Mouse (Mus musculus) brain, embryonic 14.5 days (tissue): Measurements from ENCODE around the gene Vps39. TPM values are rescaled to one million over a fixed set of nuclear protein-coding genes. Genes with fewer than 3 reads are reported as not detected.

Experiments
- DNase-seq: peaks from one replicate; pipeline ENCODE4 v3.0.0-alpha.2; 2011; ENCODE audit warnings: low read depth
- CTCF ChIP-seq: fragments of 200-500 bp; IDR thresholded peaks from 2 replicates; pipeline ENCODE4 v1.5.1; 2012; ENCODE audit warnings: inconsistent platforms, mild to moderate bottlenecking, moderate library complexity, borderline replicate concordance; ENCODE audit not compliant: insufficient read depth, insufficient read length; ENCODE audit errors: extremely low read depth
- POLR2A ChIP-seq: fragments of 200-500 bp; IDR thresholded peaks from 2 replicates; pipeline ENCODE4 v1.6.1; 2012; ENCODE audit warnings: mild to moderate bottlenecking, inconsistent platforms, borderline replicate concordance; ENCODE audit not compliant: poor library complexity, insufficient read depth, insufficient read length, severe bottlenecking; ENCODE audit errors: extremely low read depth
- polyA plus RNA-seq: library from polyadenylated mRNA; depleted of rRNA; stranded (reverse); fragments of >200 nt; gene quantifications from 2 replicates; pipeline ENCODE4 v1.2.3, GENCODE M21; 2012

Gene Vps39
- polyA plus RNA-seq, 1 experiment: 58.7 TPM

DNA sequence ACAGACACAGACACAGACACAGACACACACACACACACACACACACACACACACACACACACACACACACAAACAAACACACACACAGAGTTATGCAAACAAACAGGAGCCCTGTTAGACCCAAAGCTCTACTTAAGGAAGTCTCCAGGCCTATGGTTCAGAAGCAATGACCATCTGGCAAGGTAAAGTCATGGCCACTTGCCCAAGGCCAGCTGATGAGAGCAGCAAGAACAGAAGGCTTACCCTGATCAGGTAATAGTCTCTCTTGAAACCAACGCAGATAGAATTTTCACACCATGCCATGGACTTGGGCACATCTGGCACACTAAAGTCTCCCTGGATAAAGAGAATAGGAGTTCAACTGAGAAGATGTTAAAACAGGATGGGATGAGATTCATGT is 11.2 kb downstream of the Vps39 start:
- no peak for DNase-seq
- TF ChIP-seq POLR2A: no peak
- TF ChIP-seq CTCF: no peak

DNA sequence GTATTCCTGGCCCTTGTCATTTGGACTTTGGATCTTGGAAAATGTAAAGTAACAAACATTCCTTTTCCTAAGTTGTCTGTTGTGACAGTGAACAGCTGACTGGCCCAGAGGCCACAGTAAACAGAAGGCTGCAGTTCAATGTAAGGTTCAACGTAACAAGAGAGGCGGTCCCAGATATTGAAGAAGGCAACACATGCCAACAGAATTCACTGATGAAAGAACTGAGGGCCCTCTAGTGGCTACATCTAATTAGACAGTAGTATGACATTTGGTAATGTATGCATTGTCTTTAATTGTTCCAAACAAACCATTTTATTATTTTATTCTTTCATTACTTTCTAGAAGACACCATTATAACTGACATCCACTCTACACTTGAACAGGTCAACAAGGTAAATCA is 15.1 kb downstream of the Vps39 start:
- no peak for TF ChIP-seq POLR2A
- TF ChIP-seq CTCF: no peak
- peak; percentile 7 for DNase-seq

DNA sequence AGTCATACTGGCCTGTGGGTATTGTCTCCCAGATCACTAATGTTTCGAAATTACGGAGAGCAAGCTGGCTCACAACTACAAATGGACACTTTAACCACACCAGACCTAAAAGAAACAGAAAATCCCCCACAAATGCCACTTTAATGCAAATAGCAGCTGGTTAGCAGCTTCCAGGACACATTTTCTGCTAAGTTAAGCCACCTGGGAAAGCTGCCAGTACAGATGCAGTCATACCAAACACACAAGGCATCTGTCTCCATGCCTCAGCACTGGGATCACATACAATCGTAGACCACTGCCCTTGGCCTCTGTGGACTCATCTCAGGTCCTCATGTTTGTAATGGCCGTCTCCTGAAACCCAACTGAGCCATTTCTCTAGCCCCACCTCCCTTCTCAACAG is 21.4 kb downstream of the Vps39 start:
- no peak for DNase-seq
- TF ChIP-seq POLR2A: no peak
- TF ChIP-seq CTCF: no peak

DNA sequence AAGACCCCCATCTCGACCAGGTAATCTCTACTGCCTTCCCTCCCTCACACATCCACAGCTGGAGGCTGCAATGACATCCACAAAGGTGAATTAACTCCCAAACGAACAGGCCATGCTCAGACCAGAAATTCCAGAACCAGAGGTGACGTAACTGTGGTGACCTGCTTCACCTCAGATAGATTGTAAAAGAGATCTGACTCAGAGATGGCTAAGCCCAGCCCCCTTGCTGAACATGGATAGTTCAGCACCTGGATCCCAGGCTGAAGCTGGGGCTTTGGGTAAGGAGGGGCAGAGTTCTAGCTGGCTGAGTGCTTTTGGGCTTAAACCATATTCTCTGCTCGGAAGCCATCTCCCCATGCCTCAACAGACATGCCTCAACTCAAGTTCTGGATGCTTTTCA is 37.9 kb downstream of the Vps39 start:
- TF ChIP-seq POLR2A (no peak), CTCF (no peak)
- DNase-seq: no peak

DNA sequence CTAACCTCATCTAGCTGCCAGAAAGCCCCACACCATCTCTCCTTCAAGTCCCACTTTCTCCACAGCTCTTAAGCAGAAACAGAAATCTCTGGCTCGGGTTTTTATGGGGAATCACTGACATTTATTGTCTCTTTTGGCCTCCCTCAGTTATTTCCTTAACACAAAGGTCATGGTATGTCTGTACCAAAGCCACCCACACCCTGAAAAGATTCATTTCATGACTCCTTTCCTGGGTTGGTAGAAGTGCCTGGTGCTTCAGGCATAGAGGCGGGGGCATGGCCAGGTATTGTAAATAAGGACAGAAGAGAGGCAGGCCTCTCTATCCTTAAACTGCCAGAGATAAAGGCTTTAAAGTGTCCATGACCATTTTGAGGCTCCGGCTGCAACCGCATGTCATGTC is 38.5 kb downstream of the Vps39 start:
- no peak for DNase-seq
- TF ChIP-seq POLR2A (no peak), CTCF (no peak)

DNA sequence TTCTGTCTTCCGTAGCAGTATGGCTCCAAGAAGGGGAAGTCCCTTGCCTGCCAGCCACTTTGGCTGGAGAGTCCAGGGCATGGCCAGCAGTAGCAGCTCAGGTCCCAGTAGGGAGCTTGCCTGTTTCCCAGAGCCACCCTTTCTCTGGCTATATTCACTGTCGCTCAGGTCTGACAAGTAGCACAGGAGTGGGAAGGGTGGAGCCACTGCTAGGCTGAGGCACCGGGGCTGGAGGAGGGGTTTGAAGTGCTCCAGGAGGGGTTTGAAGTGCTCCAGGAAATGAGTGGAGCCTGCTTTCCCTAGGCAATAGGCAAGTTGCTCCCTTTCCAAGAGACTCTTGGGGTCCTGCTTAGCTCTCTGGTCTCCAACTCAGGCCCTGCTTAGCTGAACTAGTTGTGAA is 39.0 kb downstream of the Vps39 start, which contains the start of gene Pla2g4f:
Gene Pla2g4f, minus strand, starts transcription at position 190 of the 400 bp plus-strand sequence.
- TF ChIP-seq CTCF (no peak), POLR2A (no peak)

DNA sequence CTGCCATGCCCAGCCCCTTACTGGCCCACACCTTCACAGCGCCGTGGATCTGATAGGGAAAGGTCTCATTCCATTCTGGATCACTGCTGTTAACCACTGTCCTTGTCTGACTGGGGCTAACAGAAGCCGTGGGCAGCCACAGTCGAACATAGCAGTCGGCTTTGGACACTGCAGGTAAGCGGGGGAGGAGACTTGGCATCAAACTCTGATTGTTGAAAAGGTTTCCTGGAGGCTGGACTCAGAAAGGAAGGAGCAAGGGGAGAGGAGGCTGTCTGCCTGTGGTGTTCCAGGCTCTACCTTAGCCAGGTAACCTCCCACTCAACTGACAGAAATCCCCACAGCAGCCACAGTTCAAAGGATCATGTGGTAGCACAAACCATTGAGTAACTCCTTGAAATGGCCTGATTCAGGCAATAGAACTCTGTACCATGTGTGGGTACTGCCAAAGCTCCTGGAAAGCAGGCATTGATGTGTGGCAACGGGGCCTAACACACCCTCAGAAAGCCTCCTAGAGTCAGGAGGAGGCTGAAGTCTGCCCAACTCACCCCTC is 40.6 kb downstream of the Vps39 start:
- no peak for TF ChIP-seq CTCF
- TF ChIP-seq POLR2A: no peak
- no peak for DNase-seq

More for the DNA sequence above, 39.0 kb downstream of the Vps39 start, which contains the start of gene Pla2g4f:
- no peak for DNase-seq

DNA sequence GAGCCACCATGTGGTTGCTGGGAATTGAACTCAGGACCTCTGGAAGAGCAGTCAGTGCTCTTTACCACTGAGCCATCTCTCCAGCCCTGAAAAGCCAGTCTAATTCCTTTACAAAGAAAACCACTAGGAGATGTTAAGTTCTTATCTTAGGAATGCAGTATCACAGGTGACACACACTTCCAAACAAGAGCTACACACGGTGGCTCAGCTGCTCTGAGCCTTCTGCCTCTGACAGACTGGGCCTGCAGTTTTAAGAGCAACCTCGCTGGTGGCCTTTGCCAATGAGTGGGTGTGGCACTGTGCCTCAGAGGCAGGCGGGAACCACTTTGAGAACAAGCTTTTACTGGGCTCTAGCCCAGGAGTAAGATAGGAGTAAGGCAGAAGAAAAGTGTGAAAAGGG is 48.8 kb downstream of the Vps39 start:
- DNase-seq: no peak
- no peak for TF ChIP-seq POLR2A
- no peak for TF ChIP-seq CTCF

DNA sequence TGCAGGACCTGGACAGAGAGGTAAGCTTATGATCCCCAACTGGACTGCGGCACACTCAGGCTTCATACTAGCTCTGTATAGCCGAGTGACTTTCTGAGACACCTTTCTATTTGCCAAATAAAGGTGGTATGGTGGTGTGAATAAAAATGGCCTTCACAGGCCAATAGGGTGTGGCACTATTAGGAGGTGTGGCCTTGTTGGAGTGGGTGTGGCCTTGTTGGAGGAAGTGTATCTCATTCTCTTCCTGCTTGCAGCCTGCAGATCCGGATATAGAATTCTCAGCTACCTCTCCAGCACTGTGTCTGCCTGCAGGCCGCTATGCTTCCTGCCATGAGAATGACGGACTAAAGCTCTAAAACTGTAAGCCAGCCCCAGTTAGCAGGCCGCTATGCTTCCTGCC is 51.9 kb downstream of the Vps39 start:
- DNase-seq: no peak
- no peak for TF ChIP-seq CTCF
- TF ChIP-seq POLR2A: no peak

DNA sequence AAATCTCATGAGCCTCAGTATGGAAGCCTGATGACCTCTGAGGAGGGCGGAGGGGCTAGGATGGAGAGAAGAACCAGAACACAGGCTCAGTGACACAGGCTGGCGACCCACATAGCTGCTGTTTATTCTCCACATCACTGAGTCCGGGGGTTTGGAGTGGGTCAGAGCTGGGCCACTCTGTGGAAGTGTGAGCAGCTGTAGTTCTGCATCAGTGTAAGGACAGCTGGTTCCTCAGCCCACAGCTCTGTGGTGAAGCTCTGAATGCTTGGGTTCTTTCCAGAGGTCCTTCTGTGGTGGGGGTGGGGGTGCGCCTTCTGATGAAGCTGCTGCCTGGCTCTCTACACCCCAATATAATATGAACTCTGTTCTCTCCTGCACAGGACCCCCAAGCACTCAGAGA is 53.1 kb downstream of the Vps39 start:
- DNase-seq: no peak
- TF ChIP-seq POLR2A (no peak), CTCF (no peak)

DNA sequence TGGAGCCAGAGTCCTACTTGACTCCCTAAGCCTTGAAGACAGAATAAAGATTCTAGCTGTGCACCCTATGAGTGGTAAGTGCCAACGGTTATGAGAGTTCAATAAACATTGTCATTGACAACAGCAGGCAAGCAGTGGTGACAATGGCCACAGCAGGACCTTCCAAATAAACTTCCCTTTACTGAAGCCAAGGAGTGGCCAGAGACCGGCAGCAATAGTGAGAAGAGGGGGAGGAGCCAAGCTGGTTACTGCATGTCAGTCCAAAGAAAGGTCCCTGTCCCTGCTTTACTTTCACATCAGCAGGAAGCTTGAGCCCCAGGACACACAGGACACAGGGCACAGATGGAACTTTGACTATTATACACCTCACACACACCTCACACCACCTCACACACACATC is 56.8 kb downstream of the Vps39 start:
- TF ChIP-seq POLR2A: no peak
- TF ChIP-seq CTCF: no peak
- DNase-seq: no peak

DNA sequence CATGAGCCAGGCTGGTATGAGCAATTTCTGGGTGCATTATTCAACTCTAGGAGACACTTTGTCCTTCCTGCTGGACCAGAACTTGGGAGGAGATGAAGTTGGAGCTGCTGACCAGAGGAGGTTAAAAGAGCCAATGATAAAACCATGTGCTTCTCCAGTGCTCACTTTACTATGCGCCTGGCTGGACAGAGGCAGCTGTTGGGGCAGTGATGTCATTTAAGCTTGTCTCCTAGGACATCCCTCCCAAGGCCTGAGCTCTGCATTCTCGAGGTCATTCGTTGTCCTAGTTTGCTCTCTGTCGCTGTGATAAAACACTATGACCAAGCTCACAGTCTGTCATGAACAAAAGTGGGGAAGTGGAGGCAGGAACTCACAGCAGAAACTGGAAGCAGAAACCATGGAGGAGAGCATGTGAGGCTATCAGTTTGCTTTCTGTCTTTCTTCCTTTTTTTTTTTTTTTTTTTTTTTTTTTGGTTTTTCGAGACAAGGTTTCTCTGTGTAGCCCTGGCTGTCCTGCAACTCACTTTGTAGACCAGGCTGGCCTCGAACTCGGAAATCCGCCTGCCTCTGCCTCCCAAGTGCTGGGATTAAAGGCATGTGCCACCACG is 61.4 kb downstream of the Vps39 start:
- TF ChIP-seq CTCF (no peak), POLR2A (no peak)
- DNase-seq: no peak
